Mouse (Mus musculus) granulocyte monocyte progenitor cell, adult 5-6 weeks (primary cell): Measurements from ENCODE around the gene Trmu. TPM values are rescaled to one million over a fixed set of nuclear protein-coding genes. Genes with fewer than 3 reads are reported as not detected.
A peak's percentile ranks its signal among the peaks of the same experiment; 100 is the strongest.

ENCODE experiments used
- ATAC-seq: replicated peaks from 2 replicates; pipeline ENCODE4 v1.8.0; 2016; ENCODE audit warnings: mild to moderate bottlenecking, moderate TSS enrichment, inconsistent platforms; ENCODE audit not compliant: poor library complexity, severe bottlenecking
- total RNA-seq, 2 experiments: library from RNA; stranded (forward) in 1 of 2; stranded (reverse) in 1 of 2; fragments of 200-712, 200-1000 nt in 1 of 2; fragments of >200 nt in 1 of 2; fragmentation: Nextera tagmentation in 1 of 2; gene quantifications; 2 replicates each; pipeline ENCODE4 v1.2.3; 2014 to 2017

Gene Trmu
- total RNA-seq, 2 experiments from 2014 or later = 17.2 to 22.3 TPM

DNA sequence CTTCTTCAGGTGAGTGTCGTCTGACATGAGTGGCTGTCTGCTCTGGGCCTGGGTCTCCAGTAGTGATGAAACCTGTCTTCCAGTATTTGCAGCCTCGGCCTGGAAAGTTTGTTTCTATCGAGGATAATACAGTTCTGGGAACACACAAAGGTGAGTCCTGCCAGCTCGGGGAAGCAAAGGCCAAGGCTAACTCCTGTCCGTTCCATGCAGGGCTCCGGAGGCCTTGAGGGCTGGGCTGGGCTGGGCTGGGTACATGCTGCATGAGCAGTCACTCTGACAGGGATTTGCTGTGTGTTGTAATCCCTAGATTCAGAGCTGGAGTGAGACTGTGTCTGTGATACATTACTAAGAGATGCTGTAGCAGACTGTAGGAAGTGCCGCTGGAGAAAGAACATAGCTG, 14.8 kb downstream of the Trmu start:
- no peak for ATAC-seq

DNA sequence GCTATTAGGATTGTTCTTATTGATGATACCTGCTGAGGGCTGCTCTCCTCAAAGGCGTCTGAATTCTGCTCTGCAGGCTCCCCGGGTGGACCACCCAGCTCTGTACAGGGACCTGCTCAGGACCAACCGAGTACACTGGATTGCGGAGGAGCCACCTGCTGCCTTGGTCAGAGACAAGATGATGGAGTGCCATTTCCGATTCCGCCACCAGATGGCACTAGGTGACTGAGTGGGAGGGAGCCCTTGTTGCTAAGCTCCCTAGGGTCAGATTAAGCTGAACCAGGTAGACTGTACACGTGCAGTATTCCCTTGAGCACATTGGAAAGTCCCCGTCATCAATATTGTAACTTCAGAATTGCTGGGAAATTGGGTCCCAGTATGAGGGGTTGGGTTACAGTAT, 17.2 kb downstream of the Trmu start:
- peak; percentile 87 for ATAC-seq

DNA sequence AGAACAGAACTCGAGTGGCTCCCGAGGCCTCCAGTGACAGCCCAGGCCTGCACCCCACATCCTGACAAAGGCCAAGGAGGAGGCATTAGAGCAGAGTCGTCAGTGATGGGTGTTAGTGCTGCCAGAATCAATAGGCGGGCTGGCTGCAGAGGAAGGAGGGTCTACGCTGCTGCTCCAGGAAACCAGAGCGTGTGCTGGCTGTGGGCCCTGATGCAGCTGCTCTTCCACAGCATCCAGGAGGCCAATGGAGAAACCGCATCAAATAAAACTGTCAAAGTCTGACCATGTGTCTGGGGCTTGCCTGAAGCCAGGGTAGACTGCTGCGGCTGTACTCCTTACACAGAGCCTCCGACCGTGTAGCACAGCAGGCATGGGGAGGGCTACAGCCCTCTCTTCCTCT, 18.0 kb downstream of the Trmu start:
- ATAC-seq = no peak

DNA sequence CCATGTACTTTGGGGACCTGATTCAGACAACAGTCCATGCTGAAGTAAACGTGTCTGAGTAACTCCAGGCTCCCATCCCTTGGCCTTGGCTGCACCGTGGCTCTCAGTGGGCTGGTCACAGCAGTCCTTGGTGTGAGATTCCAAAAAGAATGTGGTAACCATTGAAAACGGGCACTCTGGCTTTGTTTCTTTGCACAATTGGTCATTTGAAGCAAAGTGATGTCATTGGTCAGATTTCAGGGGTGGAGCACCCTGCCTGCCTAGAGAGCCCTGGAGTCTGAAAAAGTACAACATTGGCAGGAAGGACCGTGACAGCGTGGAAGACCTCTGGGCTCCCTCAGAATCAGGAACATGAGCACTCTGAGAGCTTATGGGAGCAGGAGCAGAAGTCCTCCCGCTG, 20.3 kb downstream of the Trmu start:
- no peak for ATAC-seq

DNA sequence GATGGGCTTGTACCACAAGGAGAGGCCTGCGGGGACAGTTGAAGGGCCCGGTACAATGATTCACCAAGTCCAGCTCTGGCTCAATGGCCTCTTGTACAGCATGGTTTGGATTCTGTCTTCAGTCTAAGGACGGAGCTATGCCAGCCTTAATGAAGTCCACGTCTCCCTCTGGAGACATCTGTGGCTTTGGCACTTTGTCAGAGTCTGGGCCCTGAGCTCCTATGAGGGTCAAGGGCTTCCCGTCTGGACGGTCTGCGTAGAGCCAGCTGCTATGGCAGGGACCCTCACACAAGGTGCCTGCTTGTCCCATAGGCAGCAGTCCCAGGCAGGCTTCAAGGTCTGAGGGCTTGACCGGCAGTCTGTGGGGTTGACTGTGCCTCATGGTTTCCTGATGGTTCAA, 21.2 kb downstream of the Trmu start:
- ATAC-seq = no peak

DNA sequence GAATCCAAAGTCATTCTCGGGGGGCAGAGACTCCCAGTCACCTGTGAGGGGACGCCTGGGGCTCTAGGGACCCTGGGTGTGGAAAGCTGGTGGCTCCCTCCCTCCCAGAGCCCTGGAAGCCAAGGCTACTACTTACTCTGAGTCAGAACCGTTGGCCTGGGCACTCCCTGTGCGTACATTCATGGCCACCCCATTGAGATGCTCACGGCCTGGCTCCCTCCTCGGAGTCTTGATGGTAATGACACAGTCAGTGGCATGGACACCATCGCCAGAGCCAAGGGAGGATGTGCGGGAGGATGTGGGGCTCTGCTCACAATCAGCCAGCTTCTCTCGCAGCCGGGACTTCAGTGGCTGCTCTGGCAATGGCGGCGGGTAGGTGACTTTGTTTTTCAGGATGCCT, 21.7 kb downstream of the Trmu start:
- ATAC-seq = no peak

DNA sequence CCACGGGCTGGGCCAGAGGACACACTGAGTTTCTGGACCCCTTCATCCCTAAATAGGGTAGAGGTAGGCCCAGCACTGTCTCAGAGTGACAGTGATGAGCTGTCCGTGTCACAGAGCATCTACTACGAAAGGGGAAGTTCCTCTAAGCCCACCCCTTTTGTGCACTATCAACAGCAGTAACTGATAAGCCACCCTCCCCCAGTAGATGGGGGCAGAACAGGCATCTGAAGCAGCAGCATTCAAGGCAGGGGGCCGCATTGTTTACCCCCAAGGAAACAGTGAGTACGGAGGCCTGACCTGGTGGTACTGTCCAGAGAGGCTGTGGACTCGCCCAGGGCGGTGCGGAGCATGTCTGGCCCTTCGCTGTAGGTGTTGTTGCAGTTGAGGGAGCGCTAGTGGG, 23.4 kb downstream of the Trmu start:
- ATAC-seq = peak; percentile 54

DNA sequence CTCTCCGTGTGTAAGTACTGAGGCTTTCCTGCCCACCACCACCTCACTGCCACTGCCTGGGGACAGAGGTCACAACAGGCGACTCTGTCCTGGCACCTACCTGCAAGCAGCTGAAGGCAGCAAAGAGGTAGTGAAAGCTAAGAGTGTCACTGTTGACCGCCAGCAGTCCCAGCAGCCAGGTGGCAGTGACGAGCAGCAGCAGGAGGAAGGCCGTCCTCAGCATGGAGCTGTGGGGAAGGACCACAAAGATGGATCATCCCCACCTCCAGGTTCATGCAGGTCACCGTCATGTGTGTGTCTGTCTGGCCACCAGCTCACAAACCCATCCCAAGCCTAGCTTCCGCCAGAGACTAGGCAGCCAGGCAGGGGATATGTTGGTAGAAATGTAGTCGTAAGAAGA, 24.7 kb downstream of the Trmu start:
- no peak for ATAC-seq

DNA sequence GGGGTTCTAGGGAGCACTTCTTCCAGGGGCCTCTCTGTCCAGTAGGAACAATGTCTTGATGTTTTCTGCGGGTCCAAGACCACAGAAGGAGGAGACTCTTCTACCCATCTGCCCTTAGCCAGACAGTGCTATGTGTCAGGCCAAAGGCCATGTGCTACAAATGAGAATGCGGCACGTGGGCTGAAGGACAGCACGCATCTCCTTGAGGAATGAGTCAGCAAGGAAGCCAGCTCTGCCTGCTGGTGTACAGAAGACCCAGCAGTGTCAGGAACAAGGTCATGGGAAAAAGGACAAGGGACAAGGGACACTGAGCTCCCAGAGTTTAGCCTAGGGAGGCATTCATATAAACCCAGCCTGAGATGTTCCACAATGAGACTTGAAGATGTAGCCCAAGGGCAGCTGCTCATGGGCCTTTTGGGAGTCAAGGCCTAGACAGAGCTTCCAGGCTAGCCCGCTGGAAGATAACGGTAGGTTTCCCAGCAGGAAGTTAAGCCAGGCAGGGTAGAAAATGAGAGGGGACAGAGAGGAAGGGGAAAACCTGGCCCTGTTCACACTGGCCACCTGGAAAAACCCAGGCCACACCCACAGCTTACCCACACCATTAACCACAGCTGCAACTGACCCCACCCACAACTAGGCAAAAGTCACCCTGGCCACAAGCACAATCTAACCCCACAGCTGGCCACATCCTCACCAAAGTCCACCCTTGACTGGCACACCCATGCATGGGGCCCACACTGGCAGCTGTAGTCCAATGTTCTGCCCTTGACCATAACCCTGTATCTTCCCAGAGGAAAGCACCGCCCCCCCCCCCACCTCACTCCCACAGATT, 29.8 kb downstream of the Trmu start:
- peak; percentile 60 for ATAC-seq

DNA sequence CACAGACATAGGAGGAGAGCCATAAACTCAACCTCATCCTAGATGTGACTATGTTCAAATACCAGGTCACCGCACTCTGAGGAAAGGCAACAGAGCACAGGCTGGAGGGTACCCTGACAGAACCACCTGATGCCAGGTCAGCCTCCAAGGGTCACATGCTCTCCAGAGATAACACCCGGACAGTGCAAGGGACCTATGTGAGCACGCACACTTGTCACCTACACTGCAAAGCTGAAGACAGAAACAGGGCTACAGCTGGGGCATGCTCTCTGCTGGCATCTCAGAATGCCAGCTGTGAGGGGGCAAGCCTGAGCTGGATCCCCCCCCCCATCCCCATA, 30.3 kb downstream of the Trmu start:
- peak; percentile 15; the same call in 1 of the 2 replicates for ATAC-seq

DNA sequence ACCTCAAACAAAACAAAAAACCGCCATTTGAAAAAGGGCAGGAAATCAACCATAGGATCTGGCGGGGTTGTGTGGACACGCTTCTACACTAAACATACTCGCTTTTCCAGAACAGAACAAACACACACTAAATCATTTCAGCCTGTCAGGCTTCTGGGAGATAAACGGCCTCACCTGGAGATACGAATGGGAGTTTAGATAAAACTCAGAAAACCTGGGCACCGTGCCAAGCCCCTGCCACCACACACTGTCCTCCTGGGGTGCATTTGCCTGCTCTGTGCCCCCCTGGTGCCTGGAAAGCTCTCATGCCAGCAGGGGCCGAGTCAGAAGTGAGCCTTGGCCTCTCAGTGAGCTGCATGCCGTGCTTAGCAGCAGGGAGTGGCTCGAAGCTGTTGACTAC, 30.8 kb downstream of the Trmu start:
- no peak for ATAC-seq

DNA sequence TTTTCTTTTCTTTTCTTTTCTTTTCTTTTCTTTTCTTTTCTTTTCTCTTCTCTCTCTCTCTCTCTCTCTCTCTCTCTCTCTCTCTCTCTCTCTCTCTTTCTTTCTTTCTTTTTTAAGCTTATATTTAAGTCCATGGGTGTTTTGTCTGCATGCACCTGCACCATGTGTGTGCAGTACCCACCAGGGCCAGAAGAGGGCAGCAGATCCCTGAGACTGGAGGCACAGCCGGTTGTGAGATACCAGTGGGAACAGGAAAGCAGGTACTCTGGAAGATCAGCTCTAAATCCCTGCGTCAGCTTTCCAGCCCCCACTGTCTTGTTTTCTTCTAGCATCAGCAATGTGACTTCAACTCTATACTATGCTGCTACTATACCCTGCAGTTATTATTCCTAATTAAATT, 34.5 kb downstream of the Trmu start:
- ATAC-seq = peak; percentile 64; the same call in 1 of the 2 replicates

DNA sequence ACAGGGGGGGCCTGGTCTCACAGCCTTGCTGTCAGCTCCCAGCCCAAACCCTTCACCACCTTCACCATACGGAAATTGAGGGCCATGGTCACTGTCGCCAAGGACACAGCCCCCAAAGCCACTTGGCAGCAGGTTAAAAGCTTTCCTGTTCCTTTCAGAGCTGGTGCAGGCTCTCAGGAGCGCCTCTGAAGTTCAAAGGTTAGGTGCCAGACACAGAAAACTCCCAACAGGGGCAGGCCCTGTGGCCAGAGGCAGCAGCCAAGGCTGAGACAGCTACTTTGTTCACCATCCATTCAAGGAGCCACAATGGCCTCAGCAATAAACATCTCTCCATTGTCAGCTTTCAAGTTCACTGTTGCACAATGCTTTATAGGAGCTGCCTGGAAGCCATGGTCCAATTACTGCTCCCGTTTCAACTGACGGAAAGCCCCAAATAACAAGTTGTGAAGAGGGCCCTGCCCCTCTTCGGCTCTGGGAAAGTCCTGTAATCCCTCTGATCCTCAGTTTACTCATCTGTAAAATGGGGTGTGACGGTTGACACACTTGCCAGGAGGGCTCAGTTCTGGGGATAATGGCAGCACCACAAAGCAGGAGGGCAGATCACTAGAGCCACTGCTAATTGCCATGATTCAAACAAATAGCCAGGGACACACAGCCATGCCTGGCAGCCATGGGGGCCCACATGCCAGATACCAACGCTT, 40.2 kb downstream of the Trmu start:
- no peak for ATAC-seq

DNA sequence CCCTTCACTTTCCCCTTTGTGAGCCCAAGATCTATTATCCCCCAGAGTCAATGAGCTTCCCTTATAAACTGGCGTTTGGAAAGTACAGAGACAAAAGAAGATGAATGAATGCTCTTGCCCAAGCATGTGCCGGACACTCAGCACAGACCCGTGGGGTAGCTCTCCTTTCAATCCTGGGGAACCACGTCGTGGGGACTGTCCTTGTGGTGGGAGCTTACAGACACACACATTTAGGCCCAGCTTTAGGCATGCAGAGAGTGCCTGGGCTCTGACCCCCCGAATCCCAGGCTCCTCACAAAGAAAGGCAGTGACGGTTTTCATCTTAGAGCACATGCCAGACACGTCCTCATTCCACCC, 40.8 kb downstream of the Trmu start:
- ATAC-seq = no peak

DNA sequence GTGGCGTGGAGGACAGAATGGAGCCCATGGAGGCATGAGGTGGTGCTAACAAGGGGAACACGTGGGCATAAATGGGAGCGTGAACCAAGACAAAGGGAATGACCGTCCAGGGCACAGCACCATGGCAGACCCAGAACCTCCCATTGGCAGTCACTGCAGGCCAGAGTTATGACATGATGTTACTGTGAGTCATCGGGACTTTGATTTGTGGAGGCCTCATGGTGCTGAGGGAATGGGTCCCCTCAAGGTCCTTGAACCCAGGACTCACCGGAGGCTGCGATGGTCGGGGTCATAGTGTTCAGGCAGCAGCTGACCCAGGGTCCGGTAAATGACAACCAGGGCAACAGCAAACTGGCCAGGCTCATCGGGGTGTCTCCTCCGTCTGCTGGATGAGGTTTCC, 42.7 kb downstream of the Trmu start:
- ATAC-seq = no peak

DNA sequence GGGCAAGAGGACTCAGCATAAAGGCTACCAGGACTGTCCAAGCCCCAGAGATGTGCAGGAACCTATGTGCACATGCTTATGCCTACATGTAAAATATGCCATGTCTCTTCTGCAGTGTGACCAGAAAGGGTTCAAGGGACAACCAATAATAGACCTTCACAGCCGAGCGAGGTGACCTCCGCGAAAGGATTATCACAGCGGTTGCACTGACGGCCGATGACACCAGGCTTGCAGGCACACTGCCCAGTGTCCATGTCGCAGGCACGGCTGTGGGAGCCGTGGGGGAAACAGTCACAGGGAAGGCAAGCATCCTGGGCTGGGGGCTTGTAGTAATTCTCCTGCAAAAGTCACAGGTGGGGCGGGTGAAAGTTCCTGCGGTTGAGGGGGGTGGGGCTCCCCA, 49.0 kb downstream of the Trmu start:
- ATAC-seq = no peak

DNA sequence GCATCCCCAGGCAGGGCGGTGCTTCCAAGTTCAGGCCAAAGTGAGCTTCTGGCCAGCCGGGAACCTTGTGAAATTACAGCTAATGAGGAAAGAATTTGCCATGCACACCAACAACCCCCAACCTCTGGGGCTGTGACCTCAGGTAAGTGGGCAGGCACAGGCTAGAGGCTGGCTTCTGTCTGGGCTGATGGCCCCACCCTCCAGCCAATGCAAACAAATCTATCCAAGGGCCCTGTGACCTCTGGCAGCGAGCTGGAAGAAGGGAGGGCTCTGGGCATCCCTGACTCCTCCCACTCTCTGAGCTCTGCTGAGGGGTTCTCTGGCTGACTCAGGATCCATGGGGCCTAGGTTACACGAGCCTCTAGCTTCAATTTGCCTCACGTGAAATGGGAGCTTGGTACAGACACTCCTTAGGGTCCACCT, 56.5 kb downstream of the Trmu start:
- no peak for ATAC-seq

Other genes with a start within 250 kb of the Trmu start
- gene Ppara, start 144.3 kb upstream of the Trmu start, total RNA-seq (2014; fragmentation: Nextera tagmentation) = not detected in 2 replicates
- gene Ppara, start 144.3 kb upstream of the Trmu start, total RNA-seq (2017) = not detected in 2 replicates
- gene Cdpf1, start 67.6 kb upstream of the Trmu start, total RNA-seq (2014; fragmentation: Nextera tagmentation) = 13.5 and 17.1 TPM in 2 replicates
- 10.8 and 11.1 TPM in 2 replicates for gene Cdpf1, start 67.6 kb upstream of the Trmu start, total RNA-seq (2017)
- gene Pkdrej, start 57.6 kb upstream of the Trmu start, total RNA-seq (2014; fragmentation: Nextera tagmentation) = not detected in 2 replicates
- not detected in 2 replicates for gene Pkdrej, start 57.6 kb upstream of the Trmu start, total RNA-seq (2017)
- 2.9 and 9.4 TPM in 2 replicates for gene Ttc38, start 47.0 kb upstream of the Trmu start, total RNA-seq (2014; fragmentation: Nextera tagmentation)
- 3.1 and 5.0 TPM in 2 replicates for gene Ttc38, start 47.0 kb upstream of the Trmu start, total RNA-seq (2017)
- 7.9 and 13.6 TPM in 2 replicates for gene Gtse1, start 19.6 kb upstream of the Trmu start, total RNA-seq (2014; fragmentation: Nextera tagmentation)
- 19.5 and 20.0 TPM in 2 replicates for gene Gtse1, start 19.6 kb upstream of the Trmu start, total RNA-seq (2017)
- gene Celsr1, start 154.5 kb downstream of the Trmu start, total RNA-seq (2014; fragmentation: Nextera tagmentation) = 8.0 and 12.6 TPM in 2 replicates
- 6.9 and 8.7 TPM in 2 replicates for gene Celsr1, start 154.5 kb downstream of the Trmu start, total RNA-seq (2017)
- gene Gramd4, start 178.4 kb downstream of the Trmu start, total RNA-seq (2014; fragmentation: Nextera tagmentation) = 15.0 and 19.9 TPM in 2 replicates
- gene Gramd4, start 178.4 kb downstream of the Trmu start, total RNA-seq (2017) = 15.9 and 18.4 TPM in 2 replicates